Mouse (Mus musculus) c-Kit-positive CD71-negative TER-119-negative erythroid progenitor cells, embryonic 14.5 days (primary cell): ENCODE data around the gene Atg7.

Experiments used
- DNase-seq: peaks from one replicate; pipeline ENCODE4 v3.0.0-alpha.2; 2013; ENCODE audit warnings: low read depth

Atg7 gene

GRCm38 (mm10) chr6:114818471-114818870 is 175.6 kb downstream of the Atg7 start:
- DNase-seq: no peak

GRCm38 (mm10) chr6:114819971-114820481 is 177.1 kb downstream of the Atg7 start:
- no peak for DNase-seq

- no peak for DNase-seq
These were observed 178.7 kb downstream of the Atg7 start for GRCm38 (mm10) chr6:114821646-114822045.

GRCm38 (mm10) chr6:114826889-114827288 is 184.0 kb downstream of the Atg7 start:
- no peak for DNase-seq

- no peak for DNase-seq
These were observed 187.0 kb downstream of the Atg7 start for GRCm38 (mm10) chr6:114829660-114830438.

GRCm38 (mm10) chr6:114831807-114832206 is 188.9 kb downstream of the Atg7 start:
- DNase-seq: no peak

GRCm38 (mm10) chr6:114833058-114833685 is 190.3 kb downstream of the Atg7 start:
- DNase-seq: no peak

GRCm38 (mm10) chr6:114833791-114834346 is 191.0 kb downstream of the Atg7 start:
- no peak for DNase-seq

GRCm38 (mm10) chr6:114835344-114835743 is 192.4 kb downstream of the Atg7 start:
- no peak for DNase-seq

GRCm38 (mm10) chr6:114835752-114836151 is 192.9 kb downstream of the Atg7 start:
- DNase-seq: no peak

GRCm38 (mm10) chr6:114836433-114836832 is 193.5 kb downstream of the Atg7 start:
- no peak for DNase-seq

- no peak for DNase-seq
These were observed 196.0 kb downstream of the Atg7 start for GRCm38 (mm10) chr6:114838872-114839271.

GRCm38 (mm10) chr6:114840012-114840411 is 197.1 kb downstream of the Atg7 start:
- no peak for DNase-seq

GRCm38 (mm10) chr6:114842131-114842530 is 199.2 kb downstream of the Atg7 start:
- no peak for DNase-seq

- no peak for DNase-seq
These were observed 200.0 kb downstream of the Atg7 start for GRCm38 (mm10) chr6:114842863-114843262.

GRCm38 (mm10) chr6:114846153-114846772 is 203.4 kb downstream of the Atg7 start:
- DNase-seq: no peak

GRCm38 (mm10) chr6:114847582-114848174 is 204.8 kb downstream of the Atg7 start:
- no peak for DNase-seq

GRCm38 (mm10) chr6:114848761-114849160 is 205.9 kb downstream of the Atg7 start:
- DNase-seq: no peak

- no peak for DNase-seq
These were observed 206.9 kb downstream of the Atg7 start for GRCm38 (mm10) chr6:114849787-114850186.

GRCm38 (mm10) chr6:114851688-114852087 is 208.8 kb downstream of the Atg7 start:
- no peak for DNase-seq

- DNase-seq: no peak
These were observed 209.8 kb downstream of the Atg7 start for GRCm38 (mm10) chr6:114852739-114853138.

GRCm38 (mm10) chr6:114854368-114854767 is 211.5 kb downstream of the Atg7 start:
- DNase-seq: no peak
